Mouse (Mus musculus): ENCODE data around the gene S100a10.

The S100a10 gene

GRCm38 (mm10) chr3:93547749-93548540, 6.9 kb upstream of the S100a10 start:
- no peak for DNase-seq

GRCm38 (mm10) chr3:93548541-93549266, 6.2 kb upstream of the S100a10 start:
- no peak for DNase-seq

GRCm38 (mm10) chr3:93549986-93550385, 4.9 kb upstream of the S100a10 start:
- DNase-seq, result no peak

GRCm38 (mm10) chr3:93551950-93552901, 2.7 kb upstream of the S100a10 start:
- DNase-seq, result no peak

- DNase-seq, result no peak
Observed at GRCm38 (mm10) chr3:93553311-93553710, 1.6 kb upstream of the S100a10 start.

- DNase-seq, result no peak
Observed at GRCm38 (mm10) chr3:93553765-93554378, 1.0 kb upstream of the S100a10 start.

- no peak for DNase-seq
Observed at GRCm38 (mm10) chr3:93554379-93554980, 400 bp upstream of the S100a10 start.

GRCm38 (mm10) chr3:93555878-93556254, 986 bp downstream of the S100a10 start:
- DNase-seq, result no peak

- no peak for DNase-seq
Observed at GRCm38 (mm10) chr3:93556599-93556998, 1.7 kb downstream of the S100a10 start.

GRCm38 (mm10) chr3:93557471-93557870, 2.6 kb downstream of the S100a10 start:
- no peak for DNase-seq

GRCm38 (mm10) chr3:93559961-93560360, 5.1 kb downstream of the S100a10 start:
- DNase-seq, result no peak

GRCm38 (mm10) chr3:93562372-93562771, 7.5 kb downstream of the S100a10 start:
- no peak for DNase-seq

- no peak for DNase-seq
Observed at GRCm38 (mm10) chr3:93563216-93563615, 8.3 kb downstream of the S100a10 start.

GRCm38 (mm10) chr3:93566892-93567291, 12.0 kb downstream of the S100a10 start:
- DNase-seq, result no peak

GRCm38 (mm10) chr3:93567721-93568120, 12.8 kb downstream of the S100a10 start:
- DNase-seq, result no peak

- DNase-seq, result no peak
Observed at GRCm38 (mm10) chr3:93568428-93569040, 13.7 kb downstream of the S100a10 start.

- DNase-seq, result no peak
Observed at GRCm38 (mm10) chr3:93569046-93569445, 14.2 kb downstream of the S100a10 start.

GRCm38 (mm10) chr3:93572058-93572791, 17.3 kb downstream of the S100a10 start:
- DNase-seq, result no peak

GRCm38 (mm10) chr3:93579317-93580038, 24.6 kb downstream of the S100a10 start:
- DNase-seq, result no peak

- no peak for DNase-seq
Observed at GRCm38 (mm10) chr3:93580039-93580403, 25.1 kb downstream of the S100a10 start.
